Mouse (Mus musculus) myocyte (in vitro differentiated cells): ENCODE data around the gene Dus1l.

ENCODE experiments used
- CEBPB ChIP-seq: IDR thresholded peaks from 2 replicates; pipeline ENCODE4 v1.6.1; 2011; ENCODE audit warnings: mild to moderate bottlenecking, moderate library complexity; ENCODE audit not compliant: poor library complexity, insufficient read depth, severe bottlenecking
- E2F4 ChIP-seq: IDR thresholded peaks from one replicate; pipeline ENCODE4 v1.6.1; 2011; ENCODE audit warnings: mild to moderate bottlenecking, control low read depth, moderate library complexity; ENCODE audit not compliant: insufficient read depth
- MAX ChIP-seq: IDR thresholded peaks from one replicate; pipeline ENCODE4 v1.6.1; 2011; ENCODE audit warnings: low read depth, mild to moderate bottlenecking, control low read depth
- MYOD1 ChIP-seq, 3 experiments: IDR thresholded peaks; one replicate each; pipeline ENCODE4 v1.6.1; 2011; ENCODE audit warnings: control low read depth in 2 of 3, low read depth in 2 of 3, mild to moderate bottlenecking in 2 of 3, moderate library complexity in 1 of 3; ENCODE audit not compliant: insufficient read length in 2 of 3, control insufficient read depth in 1 of 3
- POLR2A ChIP-seq: IDR thresholded peaks from one replicate; pipeline ENCODE4 v1.6.1; 2011; ENCODE audit warnings: low read depth, mild to moderate bottlenecking, control low read depth, moderate library complexity; ENCODE audit not compliant: insufficient read length
- SRF ChIP-seq: IDR thresholded peaks from one replicate; pipeline ENCODE4 v1.6.1; 2011; ENCODE audit warnings: low read depth; ENCODE audit not compliant: control insufficient read depth, insufficient read length
- TCF12 ChIP-seq: IDR thresholded peaks from one replicate; pipeline ENCODE4 v1.6.1; 2011; ENCODE audit warnings: mild to moderate bottlenecking, control low read depth; ENCODE audit not compliant: poor library complexity, insufficient read depth, severe bottlenecking
- TCF3 ChIP-seq: IDR thresholded peaks from one replicate; pipeline ENCODE4 v1.6.1; 2011; ENCODE audit warnings: low read depth, control low read depth; ENCODE audit not compliant: insufficient read length
- USF1 ChIP-seq: IDR thresholded peaks from one replicate; pipeline ENCODE4 v1.6.1; 2011; ENCODE audit warnings: low read depth, mild to moderate bottlenecking, control low read depth, moderate library complexity

DNA sequence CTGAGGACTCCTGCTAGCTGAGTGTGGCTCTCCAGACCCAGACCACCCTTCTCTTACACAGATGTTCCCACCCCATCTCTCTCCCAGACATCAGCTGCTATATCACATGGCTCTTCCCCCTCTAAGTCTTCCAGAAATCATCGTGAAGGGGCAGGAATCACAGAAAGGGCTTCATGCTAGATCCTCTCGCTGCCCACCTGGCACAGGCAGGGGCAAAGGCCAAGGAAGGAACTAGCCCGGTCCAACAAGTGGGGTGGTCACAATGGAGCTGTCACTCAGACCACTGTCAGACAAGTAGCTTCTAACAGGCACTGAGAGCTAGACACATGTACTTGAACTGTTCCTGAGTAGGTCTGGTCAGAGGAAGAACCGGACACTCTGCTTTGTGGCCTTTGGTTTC, 32.2 kb upstream of the Dus1l start:
- TF ChIP-seq USF1, result no peak
- TF ChIP-seq MAX, result no peak
- no peak for TF ChIP-seq POLR2A
- no peak for TF ChIP-seq TCF12
- TF ChIP-seq SRF, result no peak
- TF ChIP-seq E2F4, result no peak
- no peak for TF ChIP-seq CEBPB
- TF ChIP-seq MYOD1 (IDR thresholded peaks at IDR 0.05; ENCODE audit: control insufficient read depth in 1 of 3, insufficient read length in 2 of 3, low read depth in 2 of 3), result no peak
- no peak for TF ChIP-seq TCF3
